In genomic region chr11:66188627-66189287, GRCm38 (mm10) we compare ENCODE assay signal across 9 mouse cellular contexts. TPM values are rescaled to one million over a fixed set of nuclear protein-coding genes. Genes with fewer than 3 reads are reported as not detected.
A peak's percentile ranks its signal among the peaks of the same experiment; 100 is the strongest.
DNase-seq lines count a peak whose midpoint lies in the region; ATAC-seq and TF ChIP-seq lines count a peak whose summit lies in the region.
"Had no signal": no experiment of that assay in that cellular context is flagged by ENCODE, and none has a peak within 500 bp of the region (broad histone marks: within the 10 kb centered on the region; RNA-seq: fewer than 3 reads in every experiment).

No protein-coding gene starts in this region.

- H3K4me3 ChIP-seq in heart, postnatal 0 days (ENCODE audit: low read depth, low read length): no peak overlapping the region
- H3K4me3 ChIP-seq: left cerebral cortex, adult 2 months had no signal

- peak; percentile 78 for TF ChIP-seq EP300 in heart, postnatal 0 days (IDR thresholded peaks at IDR 0.05; ENCODE audit: low read depth)

- peak; percentile 10 to 14 for DNase-seq in cerebellum, postnatal 36 days
- DNase-seq in cerebellum, adult 18-20 months: no peak
- DNase-seq in urinary bladder, postnatal 14 days (ENCODE audit: low spot score): peak; percentile 46
- DNase-seq in urinary bladder, adult 2 months (ENCODE audit: low spot score): no peak
- peak; percentile 84 for DNase-seq in heart, postnatal 0 days (ENCODE audit: low spot score)
- peak; percentile 44 to 49 for DNase-seq in layer of hippocampus, postnatal 10 days (ENCODE audit: low spot score in 2 of 2)
- DNase-seq in skeletal muscle tissue, adult 2 months (ENCODE audit: low read depth, low spot score): peak; percentile 74
- DNase-seq in thymus, postnatal 10 days (ENCODE audit: low spot score in 2 of 2): no peak

- H3K4me2 ChIP-seq in heart, postnatal 0 days (ENCODE audit: low read depth, low read length): no peak overlapping the region

- no peaks in the 10 kb centered on the region for H3K27me3 ChIP-seq in heart, postnatal 0 days (ENCODE audit: control insufficient read depth, insufficient read depth, low read length)

- WGBS in heart, postnatal 0 days: 56% methylated on average over 3 of the region's 3 CpGs

- no peaks in the 10 kb centered on the region for H3K9me3 ChIP-seq in heart, postnatal 0 days (replicated peaks; ENCODE audit: control insufficient read depth, low read length)

- TF ChIP-seq CTCF in heart, postnatal 0 days (IDR thresholded peaks at IDR 0.05; ENCODE audit: low read depth): peak; percentile 11; the same call in 1 of the 2 replicates

- no peak overlapping the region for H3K9ac ChIP-seq in heart, postnatal 0 days (replicated peaks; ENCODE audit: low read depth, low read length)

- H3K27ac ChIP-seq in heart, postnatal 0 days (ENCODE audit: low read depth): no peak overlapping the region
- H3K27ac ChIP-seq: left cerebral cortex, adult 2 months had no signal

- H3K36me3 ChIP-seq in heart, postnatal 0 days (replicated peaks; ENCODE audit: control insufficient read depth, insufficient read depth, low read length): no peaks in the 10 kb centered on the region

- H3K4me1 ChIP-seq in heart, postnatal 0 days (ENCODE audit: control insufficient read depth, insufficient read depth): no peaks in the 10 kb centered on the region

- peak; percentile 95 for ATAC-seq in heart, postnatal 0 days (ENCODE audit: insufficient read depth, low read depth)

RNA-seq across cellular contexts. Expression of gene Dnah9, which starts 20.4 kb away (rescaled TPM):
- polyA plus RNA-seq in urinary bladder, adult 2 months (2012; rRNA removed): 0.07 and 0.17 TPM in 2 replicates
- total RNA-seq in heart, postnatal 0 days (2014; rRNA removed; ENCODE audit: low replicate concordance): 0.31 and 1.0 TPM in 2 replicates
- polyA plus RNA-seq in heart, postnatal 0 days (2015; fragmentation: Nextera tagmentation; extraction: Ambion mirVana): 0.16 TPM in 1 of 2 replicates, not detected in the other
- total RNA-seq in layer of hippocampus, postnatal 10 days (2021): 10 to 100 TPM; 13.5 to 13.9 TPM

Comparison
In these comparisons a context has a peak if more than half of its experiments do, and no peak if none do; other contexts are left out.
1. DNase-seq: peak in cerebellum, postnatal 36 days (2 of 2), urinary bladder, postnatal 14 days (single experiment), heart, postnatal 0 days (single experiment), layer of hippocampus, postnatal 10 days (2 of 2) and skeletal muscle tissue, adult 2 months (single experiment); none in cerebellum, adult 18-20 months (0 of 2), urinary bladder, adult 2 months (single experiment) and thymus, postnatal 10 days (0 of 2).